Mouse (Mus musculus) midbrain, embryonic 12.5 days (tissue): ENCODE results near the gene Hkdc1. TPM values are rescaled to one million over a fixed set of nuclear protein-coding genes. Genes with fewer than 3 reads are reported as not detected.

ENCODE experiments used
- ATAC-seq: fragments of 200-750 bp; cut with Nextera tagmentation; 2 replicates; pipeline ENCODE4 v1.8.0; 2017; ENCODE audit warnings: low read depth, moderate TSS enrichment, moderate library complexity; ENCODE audit not compliant: low FRiP score
- H3K27ac ChIP-seq: fragments of 300-500 bp; sonication (generic); replicated peaks from 2 replicates; pipeline ENCODE4 v1.5.1; 2016; ENCODE audit warnings: mild to moderate bottlenecking
- H3K27me3 ChIP-seq: fragments of 300-500 bp; sonication (generic); 2 replicates; pipeline ENCODE4 v1.6.1; 2016; ENCODE audit warnings: mild to moderate bottlenecking
- H3K36me3 ChIP-seq: fragments of 300-500 bp; sonication (generic); 2 replicates; pipeline ENCODE4 v1.6.1; 2016
- H3K4me1 ChIP-seq: fragments of 300-500 bp; sonication (generic); 2 replicates; pipeline ENCODE4 v1.6.1; 2016
- H3K4me2 ChIP-seq: fragments of 300-500 bp; sonication (generic); replicated peaks from 2 replicates; pipeline ENCODE4 v1.6.1; 2016; ENCODE audit warnings: mild to moderate bottlenecking, moderate library complexity
- H3K4me3 ChIP-seq: fragments of 300-500 bp; sonication (generic); 2 replicates; pipeline ENCODE4 v1.5.1; 2016; ENCODE audit warnings: mild to moderate bottlenecking
- H3K9ac ChIP-seq: fragments of 300-500 bp; sonication (generic); replicated peaks from 2 replicates; pipeline ENCODE4 v1.6.1; 2016; ENCODE audit warnings: mild to moderate bottlenecking, moderate library complexity
- H3K9me3 ChIP-seq: fragments of 300-500 bp; sonication (generic); 2 replicates; pipeline ENCODE4 v1.6.1; 2016; ENCODE audit warnings: mild to moderate bottlenecking
- WGBS: fragments of 180-500 bp; shearing (Covaris S2); methylation state at CpG from one replicate; pipeline ENCODE4 v1.1.7; 2016; 5-methylcytosine and 5-hydroxymethylcytosine counted together
- polyA plus RNA-seq: library from polyadenylated mRNA; unstranded; fragments of >200 nt; fragmentation: Nextera tagmentation; extraction: Ambion mirVana; gene quantifications from 2 replicates; pipeline ENCODE4 v1.2.1, GENCODE M21; 2016

Gene Hkdc1
- polyA plus RNA-seq, 1 experiment from 2014 or later: 0.52 TPM

- no peak overlapping the region for H3K27ac ChIP-seq
- H3K9ac ChIP-seq: no peak overlapping the region
- no peaks in the 10 kb centered on the region for H3K27me3 ChIP-seq
- H3K9me3 ChIP-seq: no peaks in the 10 kb centered on the region
- no peak overlapping the region for H3K4me3 ChIP-seq
- no peaks in the 10 kb centered on the region for H3K36me3 ChIP-seq
- H3K4me1 ChIP-seq: no peaks in the 10 kb centered on the region
- no peak overlapping the region for H3K4me2 ChIP-seq
- 85% methylated on average over 17 of the region's 17 CpGs for WGBS
- no peak for ATAC-seq
These were observed 66.1 kb downstream of the Hkdc1 start for GRCm38 (mm10) chr10:62356105-62356730.

DNA sequence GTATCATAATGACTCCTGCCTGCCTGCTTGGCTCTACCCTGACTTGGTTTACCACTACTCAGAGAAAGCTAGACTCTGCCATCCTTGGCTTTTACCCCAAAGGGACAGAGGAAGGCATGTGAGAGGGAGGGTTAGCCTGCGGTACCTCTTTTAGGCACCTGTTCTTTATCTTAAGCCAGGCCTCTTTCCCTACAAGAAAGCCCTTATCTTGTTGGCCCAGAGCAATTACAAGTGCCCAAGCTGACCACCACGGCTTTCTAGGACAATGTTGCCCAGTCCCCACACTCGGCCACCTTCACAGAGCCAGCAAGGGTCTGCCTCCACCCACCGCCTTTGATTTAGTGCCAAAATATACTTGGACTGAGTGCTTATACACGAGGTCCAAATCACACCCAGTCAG is 77.1 kb downstream of the Hkdc1 start:
- no peak overlapping the region for H3K4me3 ChIP-seq
- no peaks in the 10 kb centered on the region for H3K9me3 ChIP-seq
- no peak overlapping the region for H3K27ac ChIP-seq
- no peaks in the 10 kb centered on the region for H3K36me3 ChIP-seq
- no peak for ATAC-seq
- no peaks in the 10 kb centered on the region for H3K27me3 ChIP-seq
- H3K4me1 ChIP-seq: peaks cover 7% of the 10 kb centered on the region
- no peak overlapping the region for H3K4me2 ChIP-seq
- 87% methylated on average over 5 of the region's 5 CpGs for WGBS
- H3K9ac ChIP-seq: no peak overlapping the region

DNA sequence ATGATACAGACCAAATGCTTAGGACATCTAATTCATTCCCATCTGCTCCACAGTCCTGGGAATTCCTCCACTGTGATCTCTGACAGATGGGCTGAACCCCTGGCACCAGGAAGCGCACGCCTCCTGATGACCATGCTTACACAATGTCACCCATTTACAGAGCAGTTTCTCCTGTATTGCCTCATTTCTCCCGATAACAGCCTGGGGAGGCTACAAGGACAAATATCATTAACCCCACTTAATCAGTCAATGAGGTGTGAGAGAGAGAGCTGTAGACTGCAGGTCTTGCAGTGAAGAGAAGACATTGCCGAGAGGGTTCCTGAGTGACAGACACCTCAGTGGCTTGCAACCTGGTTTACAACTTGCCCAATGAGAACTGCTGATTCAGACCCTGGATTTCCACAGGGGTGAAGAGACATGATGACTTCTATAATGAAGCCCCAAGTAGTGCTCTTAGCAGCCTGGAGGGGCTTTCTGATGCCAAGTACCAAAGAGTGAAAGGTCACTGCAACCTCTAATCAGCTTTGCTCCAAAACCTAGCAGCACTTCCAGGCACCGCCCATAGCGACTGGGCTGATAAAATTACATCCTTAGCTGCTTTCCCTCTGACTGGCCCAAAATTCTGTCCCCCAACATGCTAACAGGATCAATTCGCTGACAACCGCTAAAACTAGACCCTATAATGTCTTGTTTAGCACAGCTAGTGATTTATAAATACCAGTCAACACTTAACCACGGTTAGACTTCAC is 78.1 kb downstream of the Hkdc1 start:
- Histone ChIP-seq H3K9me3 (no peaks in the 10 kb centered on the region), H3K27ac (no peak overlapping the region), H3K4me1 (peaks cover 11% of the 10 kb centered on the region), H3K4me2 (no peak overlapping the region), H3K36me3 (no peaks in the 10 kb centered on the region), H3K9ac (no peak overlapping the region), H3K4me3 (no peak overlapping the region), H3K27me3 (no peaks in the 10 kb centered on the region)
- no peak for ATAC-seq
- 83% methylated on average over 9 of the region's 9 CpGs for WGBS

GRCm38 (mm10) chr10:62342512-62342911 is 79.8 kb downstream of the Hkdc1 start:
- H3K27me3 ChIP-seq: peaks cover 10% of the 10 kb centered on the region
- H3K9me3 ChIP-seq: no peaks in the 10 kb centered on the region
- 89% methylated on average over 6 of the region's 6 CpGs for WGBS
- ATAC-seq: no peak
- H3K36me3 ChIP-seq: no peaks in the 10 kb centered on the region
- no peak overlapping the region for H3K4me3 ChIP-seq
- H3K9ac ChIP-seq: no peak overlapping the region
- H3K27ac ChIP-seq: no peak overlapping the region
- no peak overlapping the region for H3K4me2 ChIP-seq
- peaks cover 21% of the 10 kb centered on the region for H3K4me1 ChIP-seq

- no peak overlapping the region for H3K27ac ChIP-seq
These were observed 80.3 kb downstream of the Hkdc1 start for GRCm38 (mm10) chr10:62341956-62342355.

GRCm38 (mm10) chr10:62340991-62341390 is 81.3 kb downstream of the Hkdc1 start:
- H3K4me2 ChIP-seq: peak overlapping the region; percentile 86
- peaks cover 13% of the 10 kb centered on the region for H3K27me3 ChIP-seq
- WGBS: 24% methylated on average over 3 of the region's 3 CpGs
- H3K4me3 ChIP-seq: peak overlapping the region; percentile 69
- peak overlapping the region; percentile 77 for H3K9ac ChIP-seq
- no peaks in the 10 kb centered on the region for H3K9me3 ChIP-seq
- peaks cover 28% of the 10 kb centered on the region for H3K4me1 ChIP-seq
- peak overlapping the region; percentile 89; the same call in 1 of the 2 replicates for H3K27ac ChIP-seq
- ATAC-seq: no peak
- H3K36me3 ChIP-seq: no peaks in the 10 kb centered on the region

More at GRCm38 (mm10) chr10:62341956-62342355, 80.3 kb downstream of the Hkdc1 start:
- Histone ChIP-seq H3K9ac (no peak overlapping the region), H3K4me1 (peaks cover 23% of the 10 kb centered on the region), H3K9me3 (no peaks in the 10 kb centered on the region), H3K4me2 (no peak overlapping the region), H3K36me3 (no peaks in the 10 kb centered on the region), H3K27me3 (peaks cover 13% of the 10 kb centered on the region), H3K4me3 (no peak overlapping the region)
- no peak for ATAC-seq
- 88% methylated on average over 4 of the region's 4 CpGs for WGBS

DNA sequence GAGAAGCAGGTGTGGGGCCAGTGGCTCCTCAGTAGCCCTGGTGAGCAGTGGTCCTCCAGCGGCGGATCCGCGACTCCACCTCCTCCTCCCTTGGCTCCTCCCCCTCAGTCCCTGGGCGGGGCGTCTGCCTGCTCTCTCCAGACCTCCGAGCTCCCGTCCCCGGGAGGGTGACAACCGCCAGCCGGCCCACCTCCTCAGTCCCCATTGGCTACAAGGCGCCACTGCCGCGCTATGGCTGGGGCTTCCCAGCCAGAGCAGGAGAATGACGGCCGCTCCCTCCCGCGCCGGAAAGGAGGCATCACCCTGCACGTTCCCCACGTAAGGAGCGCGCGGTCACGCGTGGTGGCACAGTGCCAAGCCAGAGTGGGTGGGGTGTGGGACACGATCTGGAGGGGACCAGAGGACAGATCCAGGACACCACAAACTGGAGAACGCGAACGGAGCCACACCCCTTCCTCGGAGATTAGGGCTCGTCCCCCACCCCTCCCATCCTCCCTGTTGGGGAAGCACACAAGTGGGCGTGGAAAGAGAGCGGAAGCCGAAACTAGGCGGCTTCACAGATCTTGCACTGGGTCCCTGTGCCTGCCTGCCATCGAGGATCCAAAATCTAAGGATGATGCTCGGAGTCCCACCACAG is 82.1 kb downstream of the Hkdc1 start:
- Histone ChIP-seq H3K9ac (peak overlapping the region; percentile 77), H3K4me1 (peaks cover 31% of the 10 kb centered on the region), H3K9me3 (no peaks in the 10 kb centered on the region), H3K27ac (peak overlapping the region; percentile 89), H3K36me3 (no peaks in the 10 kb centered on the region), H3K27me3 (peaks cover 13% of the 10 kb centered on the region), H3K4me2 (peak overlapping the region; percentile 86), H3K4me3 (peak overlapping the region; percentile 69)
- under 1% methylated on average over 38 of the region's 38 CpGs for WGBS
- ATAC-seq: peak; percentile 98

- Histone ChIP-seq H3K27ac (peak overlapping the region; percentile 89), H3K9ac (peak overlapping the region; percentile 77), H3K27me3 (peaks cover 13% of the 10 kb centered on the region), H3K4me3 (peak overlapping the region; percentile 69), H3K4me2 (peak overlapping the region; percentile 86), H3K36me3 (no peaks in the 10 kb centered on the region), H3K9me3 (no peaks in the 10 kb centered on the region), H3K4me1 (peaks cover 38% of the 10 kb centered on the region)
- WGBS: 4% methylated on average over 45 of the region's 45 CpGs
- peak; percentile 56 for ATAC-seq
These were observed 82.8 kb downstream of the Hkdc1 start for GRCm38 (mm10) chr10:62339211-62340094.

GRCm38 (mm10) chr10:62338626-62339025 is 83.7 kb downstream of the Hkdc1 start:
- WGBS: 21% methylated on average over 5 of the region's 5 CpGs
- no peak for ATAC-seq
- H3K4me3 ChIP-seq: peak overlapping the region; percentile 69; the same call in 1 of the 2 replicates
- peak overlapping the region; percentile 86 for H3K4me2 ChIP-seq
- peaks cover 13% of the 10 kb centered on the region for H3K27me3 ChIP-seq
- no peaks in the 10 kb centered on the region for H3K36me3 ChIP-seq
- no peak overlapping the region for H3K9ac ChIP-seq
- peaks cover 38% of the 10 kb centered on the region for H3K4me1 ChIP-seq
- no peak overlapping the region for H3K27ac ChIP-seq
- no peaks in the 10 kb centered on the region for H3K9me3 ChIP-seq

DNA sequence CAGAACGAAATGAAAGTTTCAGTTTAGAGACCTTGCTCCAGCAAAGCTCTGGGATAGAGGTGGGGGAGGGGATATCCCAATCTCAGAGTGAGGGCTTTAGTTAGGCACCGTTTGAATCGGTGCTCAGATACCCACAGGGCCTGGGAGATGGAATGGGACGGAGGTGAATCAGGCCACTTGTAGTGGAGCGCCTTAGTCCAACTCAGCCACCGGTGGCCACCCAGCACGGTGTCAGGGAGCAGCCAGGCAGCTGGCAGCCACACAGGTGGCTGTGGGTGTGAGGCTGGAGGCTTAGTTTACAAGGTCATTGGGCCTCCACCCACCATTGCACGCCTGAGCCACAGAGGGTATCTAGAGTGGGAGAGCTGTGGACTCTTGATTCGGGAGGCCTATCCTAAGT is 84.1 kb downstream of the Hkdc1 start:
- Histone ChIP-seq H3K9ac (no peak overlapping the region), H3K4me2 (peak overlapping the region; percentile 86; the same call in 1 of the 2 replicates), H3K4me1 (peaks cover 38% of the 10 kb centered on the region), H3K27ac (no peak overlapping the region), H3K36me3 (no peaks in the 10 kb centered on the region), H3K27me3 (peaks cover 13% of the 10 kb centered on the region), H3K9me3 (no peaks in the 10 kb centered on the region), H3K4me3 (no peak overlapping the region)
- WGBS: 29% methylated on average over 9 of the region's 9 CpGs
- ATAC-seq: no peak
